ENCODE assay signal across 24 mouse cellular contexts in genomic region chr17:65753130-65753529, GRCm38 (mm10).
"Had no signal": no experiment of that assay in that cellular context is flagged by ENCODE, and none has a peak within 500 bp of the region (broad histone marks: within the 10 kb centered on the region; RNA-seq: fewer than 3 reads in every experiment).

No protein-coding gene starts in this region.

- H3K4me3 ChIP-seq: gastrocnemius, adult 2 months; heart, embryonic 10.5 days; heart, embryonic 12.5 days; hindbrain, embryonic 10.5 days; hindbrain, embryonic 12.5 days; intestine, embryonic 15.5 days; limb, embryonic 13.5 days; limb, embryonic 15.5 days; liver, embryonic 12.5 days had no signal

- H3K27me3 ChIP-seq: heart, embryonic 12.5 days; hindbrain, embryonic 12.5 days; intestine, embryonic 15.5 days; limb, embryonic 13.5 days; limb, embryonic 15.5 days; liver, embryonic 12.5 days had no signal

- H3K9ac ChIP-seq: heart, embryonic 12.5 days; hindbrain, embryonic 12.5 days; hindbrain, embryonic 14.5 days; intestine, embryonic 15.5 days; limb, embryonic 13.5 days; limb, embryonic 15.5 days; liver, embryonic 12.5 days; liver, embryonic 14.5 days had no signal

- ATAC-seq: hindbrain, embryonic 16.5 days; inflammation-experienced regulatory T-cells, adult 6 months; intestine, embryonic 15.5 days; intestine, postnatal 0 days; liver, embryonic 12.5 days had no signal

- H3K4me1 ChIP-seq: heart, embryonic 12.5 days; hindbrain, embryonic 10.5 days; hindbrain, embryonic 12.5 days; intestine, embryonic 15.5 days; limb, embryonic 13.5 days; limb, embryonic 15.5 days; liver, embryonic 12.5 days had no signal

- H3K27ac ChIP-seq: gastrocnemius, adult 2 months; heart, embryonic 10.5 days; hindbrain, embryonic 10.5 days; hindbrain, embryonic 12.5 days; hindbrain, embryonic 14.5 days; intestine, embryonic 15.5 days; limb, embryonic 13.5 days; limb, embryonic 15.5 days; liver, embryonic 12.5 days; liver, embryonic 14.5 days had no signal

- H3K4me2 ChIP-seq: heart, embryonic 12.5 days; hindbrain, embryonic 12.5 days; hindbrain, embryonic 14.5 days; intestine, embryonic 15.5 days; limb, embryonic 13.5 days; limb, embryonic 15.5 days; liver, embryonic 12.5 days had no signal

- H3K36me3 ChIP-seq: intestine, embryonic 15.5 days had no signal

- H3K9me3 ChIP-seq: heart, embryonic 10.5 days; intestine, embryonic 15.5 days had no signal

- DNase-seq: gastrocnemius, adult 2 months; gastrocnemius, postnatal 10 days; gastrocnemius, postnatal 25 days; heart, postnatal 10 days; heart, postnatal 4 days; kidney, adult 18-20 months; kidney, adult 8-10 months; kidney, postnatal 10 days; kidney, postnatal 25 days; layer of hippocampus, postnatal 36 days; left cerebral cortex, postnatal 4 days had no signal
